Mouse (Mus musculus) thymus, adult 18-20 months (tissue): Measurements from ENCODE around the gene Olfr1451.
"Not testable (repeated sequence)": the region's sequence is repeated elsewhere in the genome, so short reads cannot be mapped to it uniquely, and the experiment has no call there.

Experiments used
- DNase-seq, 2 experiments: peaks; one replicate each; pipeline ENCODE4 v3.0.0; 2022; ENCODE audit warnings: mixed read lengths in 2 of 2

Olfr1451 gene

DNA sequence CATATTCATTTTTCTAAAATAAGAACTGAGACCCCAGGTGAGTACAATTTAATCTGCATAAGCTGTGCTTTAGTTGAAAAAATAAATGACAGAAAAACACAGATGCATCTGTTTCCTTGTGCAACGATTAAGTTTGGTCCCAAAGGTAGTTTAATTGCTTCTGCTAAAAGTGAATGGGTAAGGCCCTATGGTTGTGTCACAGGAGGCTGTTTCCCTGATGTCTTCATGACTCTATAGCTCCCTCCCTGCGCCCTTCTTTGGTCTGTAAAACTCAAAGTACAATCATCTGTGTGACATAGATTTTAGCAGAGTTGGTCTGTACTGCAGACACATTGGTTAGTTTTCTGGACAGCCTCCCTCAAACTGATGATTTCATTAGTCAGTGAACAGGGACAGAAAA is at the start of gene Olfr1451:
Gene Olfr1451, plus strand, starts transcription at position 301 of the 400 bp plus-strand sequence.
- no peak for DNase-seq

DNA sequence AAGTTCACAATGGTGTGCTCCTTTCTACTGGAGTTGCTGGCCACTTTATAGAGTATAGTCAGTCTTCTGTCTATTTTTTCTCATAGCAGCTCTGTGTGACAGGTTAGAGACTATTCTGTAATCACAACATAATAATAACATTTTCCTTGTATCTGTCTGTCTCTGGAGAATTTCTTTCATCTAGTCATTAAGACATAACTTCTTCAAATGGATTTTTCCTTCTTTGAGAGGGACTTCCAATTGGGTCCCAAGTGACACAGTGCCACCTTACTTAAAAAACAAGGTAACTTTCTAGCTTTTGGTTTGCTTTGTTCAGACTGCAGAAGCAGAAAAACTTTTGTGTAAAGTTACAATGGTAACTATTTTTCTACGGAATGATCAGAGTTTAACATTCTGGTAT is 44.9 kb upstream of the Olfr1451 start, which contains the start of gene Olfr1450:
Gene Olfr1450, plus strand, starts transcription at position 301 of the 400 bp plus-strand sequence.
- no peak for DNase-seq

DNA sequence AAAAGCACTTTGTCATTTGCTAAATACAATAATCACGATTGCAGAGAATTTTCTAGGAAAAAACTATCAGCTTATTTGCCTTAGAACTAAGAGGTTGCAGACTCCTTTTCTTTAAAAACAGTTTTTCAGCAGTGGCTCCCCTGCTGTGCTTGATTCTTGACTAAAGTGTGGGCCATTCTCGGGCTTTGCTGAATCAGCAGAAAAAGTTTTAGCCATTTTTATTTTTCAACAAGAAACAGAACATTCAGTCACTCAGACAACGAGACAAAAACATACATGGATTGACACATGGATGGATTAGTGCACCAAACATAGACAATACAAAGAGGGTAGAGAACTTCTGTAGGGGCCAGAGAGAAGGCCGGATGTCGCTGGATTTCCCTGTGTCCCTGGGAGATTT is 24.7 kb upstream of the Olfr1451 start:
- not testable (repeated sequence) for DNase-seq

DNA sequence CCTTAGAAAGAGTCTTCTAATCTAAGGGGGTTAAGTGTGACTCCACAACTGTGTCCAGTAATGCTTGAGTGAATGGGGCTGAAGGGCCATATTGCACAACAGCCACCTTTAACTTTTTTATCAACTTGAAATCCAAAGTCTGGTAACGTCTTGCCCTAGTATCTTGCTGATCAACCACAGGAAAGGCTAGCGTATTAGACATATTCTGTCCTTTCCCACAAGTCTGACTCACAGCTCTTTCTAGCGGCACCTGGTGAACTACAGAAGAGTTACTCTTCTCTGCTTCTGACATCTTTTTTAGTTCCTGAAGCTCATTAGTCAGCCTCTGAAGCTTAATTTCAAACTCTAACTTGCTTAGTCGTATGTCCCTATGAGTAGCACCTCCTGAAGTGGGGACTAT is 2.5 kb upstream of the Olfr1451 start:
- not testable (repeated sequence) for DNase-seq

DNA sequence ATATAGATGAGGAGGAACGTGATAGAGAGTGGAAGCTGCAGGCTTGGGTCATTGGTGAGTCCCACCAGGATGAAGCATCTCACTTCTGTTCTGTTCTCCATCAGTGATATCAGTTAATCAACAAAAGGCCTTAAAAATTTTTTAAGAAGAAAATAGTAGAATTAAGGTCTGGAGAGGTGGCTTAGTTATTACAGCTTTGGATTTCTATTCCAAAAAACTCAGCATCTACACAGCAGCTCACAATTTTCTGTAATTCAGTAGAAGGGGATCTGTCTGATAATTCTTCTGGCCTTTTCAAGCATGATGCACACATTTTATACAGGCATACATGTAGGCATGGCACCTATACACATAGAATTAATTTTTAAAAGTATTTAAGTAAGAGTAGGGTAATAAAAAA is 33.4 kb downstream of the Olfr1451 start, which contains the start of gene Olfr1453:
Gene Olfr1453, minus strand, starts transcription at position 101 of the 400 bp plus-strand sequence.
- DNase-seq: no peak
